Mouse (Mus musculus) T-helper 2 cell (primary cell): ENCODE measurements around the gene Rhebl1.

ENCODE experiments used
- in situ Hi-C: fragments of 300-600 bp; cut with MboI, MseI; formaldehyde crosslinking; loops from one replicate; pipeline ENCODE4 v1.15.1; 2025; ENCODE audit warnings: high pct_unique_total_duplicates

Gene Rhebl1

DNA sequence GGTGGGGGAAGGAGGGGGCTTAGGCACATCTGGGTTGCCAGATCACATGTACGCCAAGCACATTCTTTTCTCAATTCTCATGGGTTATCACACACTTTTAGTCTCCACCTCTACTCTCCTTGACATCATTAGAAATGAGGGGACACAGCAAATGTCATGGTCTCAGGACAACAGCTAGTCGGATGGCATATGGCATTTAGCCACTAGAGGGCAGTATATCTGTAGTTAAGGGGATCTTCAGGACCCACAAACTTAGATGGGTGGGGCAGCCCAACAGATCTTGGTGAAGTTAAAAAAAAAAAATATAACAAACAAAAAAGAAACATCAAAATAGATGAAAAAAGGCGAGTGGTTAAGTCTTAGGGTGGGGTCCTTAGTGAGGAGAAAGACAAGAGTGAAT, 17.0 kb downstream of the Rhebl1 start:
- in situ Hi-C loops, result no loop called here

GRCm38 (mm10) chr15:98871916-98872888, 22.1 kb downstream of the Rhebl1 start:
- in situ Hi-C loops, result loop anchor here (5.0 kb wide), 1 partner anchor 120 kb away; no protein-coding TSS in a partner anchor

DNA sequence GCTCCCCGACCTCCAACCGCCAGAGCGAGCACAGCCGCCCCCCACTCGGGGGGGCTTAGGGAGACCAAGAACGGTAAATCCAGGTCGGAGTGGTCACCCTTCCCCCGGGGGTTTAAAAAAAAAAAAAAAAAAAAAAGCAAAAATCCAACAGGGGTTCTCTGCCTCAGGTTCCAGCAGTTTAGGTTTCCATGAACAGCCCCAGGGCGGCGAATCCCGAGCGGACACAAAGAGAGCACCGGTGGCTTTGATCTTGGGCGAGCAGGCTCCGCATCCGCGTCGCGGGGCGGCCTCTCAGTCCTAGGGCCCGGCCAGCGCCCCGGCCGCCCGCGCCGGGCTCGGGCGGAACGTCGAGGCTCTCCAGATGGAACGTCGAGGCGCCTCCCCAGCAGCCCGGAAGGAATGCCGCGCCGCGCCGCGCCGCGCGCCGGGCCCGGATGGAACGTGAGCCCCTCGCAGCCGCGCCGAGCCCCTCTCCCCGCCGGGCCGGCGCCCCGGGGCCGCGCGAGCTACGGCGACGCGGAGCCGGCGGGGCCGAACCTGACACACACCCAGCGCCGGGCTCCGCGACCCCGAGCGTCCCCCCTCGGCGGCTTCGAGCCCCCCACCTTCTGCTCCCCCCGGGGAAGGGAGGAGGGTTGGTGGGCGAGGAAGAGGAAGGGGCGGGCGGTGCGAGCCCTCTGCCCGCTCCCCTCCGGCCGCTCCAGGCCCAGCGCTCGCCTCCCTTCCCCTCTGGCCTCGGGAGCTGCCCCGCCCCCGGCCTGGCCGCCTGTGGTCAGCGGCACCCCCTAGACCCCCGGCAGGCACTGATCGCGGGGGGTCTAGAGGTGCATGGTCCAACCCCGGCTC, 23.0 kb downstream of the Rhebl1 start, which contains the start of gene Kmt2d:
TSS of gene Kmt2d (minus strand) at position 135 of the 846 bp plus-strand sequence.
- in situ Hi-C loops, result loop anchor here (5.0 kb wide), 1 partner anchor 121 kb away; no protein-coding TSS in a partner anchor

GRCm38 (mm10) chr15:98870179-98871069, 23.9 kb downstream of the Rhebl1 start:
- in situ Hi-C loops, result loop anchor here (5.0 kb wide), 1 partner anchor 122 kb away; no protein-coding TSS in a partner anchor

DNA sequence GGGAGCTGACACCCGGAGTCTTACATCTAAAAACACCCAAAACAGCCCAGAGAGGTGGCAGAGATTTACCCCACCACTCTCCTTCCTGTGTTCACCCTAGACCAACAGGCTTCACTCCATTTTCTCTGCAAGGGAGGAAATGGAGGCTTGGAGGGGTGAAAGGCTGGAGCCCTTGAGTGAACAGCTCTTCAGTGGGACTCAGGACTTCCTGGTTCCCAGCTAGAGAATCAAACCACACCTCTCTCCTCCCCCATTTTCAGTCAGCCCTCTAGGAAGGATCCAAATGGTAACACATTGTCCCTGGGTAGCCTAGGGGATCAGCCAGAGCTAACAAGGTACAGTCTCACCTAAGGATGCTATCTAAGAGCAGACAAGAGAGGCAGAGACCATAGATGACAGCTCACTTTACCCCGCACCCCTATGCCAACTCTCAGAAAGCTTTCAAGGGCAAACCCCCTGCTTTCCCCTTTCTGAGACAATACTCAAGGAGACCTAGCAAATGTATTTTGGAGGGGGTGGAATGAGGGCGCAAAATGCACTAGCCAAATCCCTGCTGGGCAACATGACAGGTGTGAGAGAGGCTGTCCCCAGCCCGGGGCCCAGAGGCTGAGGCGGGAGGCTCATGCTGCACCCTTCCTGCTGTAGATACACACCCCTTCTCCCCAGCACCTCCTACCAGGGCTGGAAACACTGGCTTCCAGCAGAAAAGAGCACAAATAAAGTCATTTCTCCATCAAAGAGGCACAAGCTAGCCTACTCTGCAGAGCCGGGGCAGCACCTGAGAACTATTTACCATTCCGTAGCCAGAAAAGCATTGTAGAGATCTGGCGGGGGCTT, 24.8 kb downstream of the Rhebl1 start:
- in situ Hi-C loops, result loop anchor here (5.0 kb wide), 1 partner anchor 123 kb away; no protein-coding TSS in a partner anchor

GRCm38 (mm10) chr15:98868346-98869063, 25.8 kb downstream of the Rhebl1 start:
- in situ Hi-C loops, result no loop called here

DNA sequence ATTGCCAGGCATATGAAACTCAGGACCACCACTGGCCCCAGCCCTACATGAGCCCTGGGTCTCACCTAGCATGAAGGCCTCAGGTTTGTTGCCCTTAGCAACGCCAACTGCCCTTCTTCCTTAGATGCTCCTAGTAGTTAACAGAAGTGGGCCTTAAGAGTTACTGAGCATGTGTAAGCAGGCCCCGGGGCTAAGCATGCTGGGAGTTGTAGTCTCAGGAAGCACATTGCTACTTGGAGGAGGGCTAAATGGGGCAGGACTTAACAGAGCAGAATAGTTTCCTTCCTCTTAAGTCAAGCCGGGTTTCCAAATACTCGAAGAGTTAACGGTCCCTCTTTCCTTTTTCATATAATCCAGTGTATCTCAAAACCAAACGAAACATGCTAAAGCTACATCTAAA, 27.0 kb downstream of the Rhebl1 start:
- in situ Hi-C loops, result no loop called here

DNA sequence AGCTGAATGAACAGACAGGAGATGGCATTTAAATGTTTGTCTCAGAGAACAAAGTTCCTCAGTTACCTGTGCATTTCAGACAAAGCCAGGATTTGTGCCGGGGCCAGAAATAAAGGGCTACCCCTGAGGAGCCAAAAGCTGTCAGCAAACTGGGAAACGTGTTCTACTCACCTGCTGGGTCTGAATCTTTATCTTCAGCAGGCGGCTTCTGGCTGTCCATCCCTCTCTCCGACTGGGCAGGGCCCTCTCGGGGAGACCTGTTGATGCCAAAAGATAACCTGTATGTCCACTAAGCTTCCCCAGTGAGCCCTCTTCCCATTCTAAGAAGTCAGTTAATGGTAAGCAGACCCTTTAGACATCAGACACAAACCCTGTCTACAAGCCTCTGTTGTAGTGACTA, 27.8 kb downstream of the Rhebl1 start:
- in situ Hi-C loops, result no loop called here

GRCm38 (mm10) chr15:98865771-98866170, 28.6 kb downstream of the Rhebl1 start:
- in situ Hi-C loops, result no loop called here

DNA sequence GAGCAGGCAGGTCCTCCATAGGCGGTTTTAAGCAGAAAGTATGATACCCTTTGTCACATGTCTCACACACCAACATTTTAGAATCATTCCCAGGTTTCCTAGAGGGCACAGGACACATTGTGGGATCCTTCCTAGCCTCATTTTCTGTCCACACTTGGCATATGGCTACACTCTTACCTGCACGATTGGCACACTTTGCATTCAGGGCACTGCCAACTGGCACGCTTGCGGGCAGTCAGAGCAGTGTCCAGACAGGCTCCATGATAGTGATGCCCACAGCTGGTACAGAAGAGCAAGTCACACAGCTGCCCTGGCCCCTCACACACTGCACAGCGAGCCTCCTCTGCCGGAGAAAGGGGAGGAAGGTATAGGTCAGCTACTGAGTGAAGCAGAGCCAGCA, 29.4 kb downstream of the Rhebl1 start:
- in situ Hi-C loops, result no loop called here

- in situ Hi-C loops, result no loop called here
Observed at GRCm38 (mm10) chr15:98863451-98863958, 30.8 kb downstream of the Rhebl1 start.

GRCm38 (mm10) chr15:98861701-98862410, 32.5 kb downstream of the Rhebl1 start:
- in situ Hi-C loops, result no loop called here

DNA sequence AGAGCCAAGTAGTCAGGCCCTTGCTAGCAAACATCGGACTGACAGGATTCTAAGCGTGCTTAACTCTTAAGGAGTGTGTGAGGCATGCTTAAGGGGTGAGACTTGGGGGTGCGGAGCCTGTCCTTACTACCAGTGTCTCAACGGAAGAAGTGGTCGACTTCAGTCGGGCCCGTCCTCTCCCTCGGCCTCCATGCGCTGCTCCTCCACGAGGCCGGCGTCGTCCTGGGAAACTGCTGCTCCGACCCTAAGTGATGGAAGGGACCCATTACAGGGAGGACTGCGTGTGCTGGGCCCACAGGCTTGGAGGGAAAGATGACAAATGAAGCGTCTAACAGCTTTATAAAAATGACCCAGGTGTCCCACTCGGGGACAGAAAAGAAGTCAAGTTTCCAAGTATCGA, 33.4 kb downstream of the Rhebl1 start:
- in situ Hi-C loops, result no loop called here

DNA sequence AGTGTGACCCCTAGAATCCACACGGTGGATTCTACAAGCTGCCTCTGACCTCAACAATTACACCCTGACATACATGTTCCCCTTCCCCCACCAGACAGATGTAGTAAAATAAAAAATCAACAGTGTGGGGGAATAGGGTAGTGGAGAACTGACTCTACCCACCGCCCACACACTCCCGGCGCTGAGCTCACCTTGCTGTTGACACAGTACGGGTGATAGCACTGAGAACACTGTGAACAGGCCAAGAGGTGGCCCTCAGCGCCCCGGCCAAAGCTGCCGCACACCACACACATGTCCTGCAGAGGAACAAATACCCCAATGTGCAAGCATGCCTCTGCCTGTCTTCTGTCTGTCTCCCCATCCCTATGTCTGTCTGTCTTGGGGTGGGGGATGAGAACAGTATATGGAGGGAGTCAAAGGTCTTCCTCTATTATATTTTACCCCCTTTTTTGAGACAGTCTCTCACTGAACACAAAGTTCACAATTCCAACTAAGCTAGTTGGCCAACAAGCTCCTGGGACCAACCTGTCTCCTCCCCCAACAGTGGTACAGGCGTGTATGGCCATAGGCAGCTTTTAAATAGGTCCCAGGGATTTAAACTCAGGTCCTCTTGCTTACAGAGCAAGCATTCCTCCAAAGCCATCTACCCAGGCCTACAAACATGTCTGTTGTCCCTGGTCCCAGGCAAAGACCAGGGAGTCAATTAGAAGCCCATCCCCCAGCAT, 34.9 kb downstream of the Rhebl1 start:
- in situ Hi-C loops, result no loop called here

DNA sequence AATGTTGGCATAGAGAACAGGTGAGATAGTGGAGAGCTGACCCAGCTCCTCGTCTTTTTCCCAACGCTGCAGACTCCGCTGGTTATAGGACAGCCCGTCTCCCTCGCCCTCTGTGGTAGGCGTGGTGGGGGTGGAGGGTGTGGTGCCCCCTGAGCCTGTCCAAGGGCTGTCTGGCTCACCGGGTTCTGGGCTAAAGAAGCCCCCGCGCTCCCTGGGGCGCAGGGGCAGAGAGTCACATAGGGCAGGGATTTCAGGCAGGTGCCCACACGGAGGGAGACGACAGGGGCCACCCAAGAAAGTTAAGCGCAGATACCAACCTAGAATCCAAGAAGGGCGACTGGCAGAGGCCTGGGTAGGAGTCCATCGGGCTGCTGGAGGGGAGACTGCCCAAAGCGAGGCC, 40.1 kb downstream of the Rhebl1 start:
- in situ Hi-C loops, result no loop called here

GRCm38 (mm10) chr15:98853161-98853937, 41.0 kb downstream of the Rhebl1 start:
- in situ Hi-C loops, result no loop called here

DNA sequence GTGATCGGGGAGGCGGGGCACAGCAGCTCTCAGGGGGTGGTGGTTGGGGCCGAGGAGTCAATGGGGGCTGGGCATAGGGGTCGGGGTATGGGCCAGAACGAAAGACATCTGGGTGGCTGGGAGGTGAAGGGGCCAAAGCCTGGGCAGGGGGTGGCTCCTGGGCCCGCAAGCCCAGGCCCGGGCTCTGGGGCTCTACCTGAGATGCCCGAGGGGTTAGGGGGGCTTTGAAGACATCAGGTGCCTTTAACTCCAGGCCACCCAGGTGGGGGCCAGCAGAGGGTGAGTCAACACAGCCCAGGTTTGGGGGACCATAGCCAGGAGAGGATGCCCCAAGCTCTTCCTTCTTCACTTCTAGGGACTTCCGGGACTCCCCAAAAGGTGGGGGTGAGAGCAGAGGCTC, 41.6 kb downstream of the Rhebl1 start:
- in situ Hi-C loops, result no loop called here
